Mouse (Mus musculus) frontal cortex, postnatal 10 days (tissue): ENCODE data around the gene Zkscan3.

Experiments used
- DNase-seq, 2 experiments: peaks; one replicate each; pipeline ENCODE4 v3.0.0; 2022; ENCODE audit warnings: low spot score in 2 of 2, mixed read lengths in 1 of 2

Gene Zkscan3

GRCm38 (mm10) chr13:21402287-21402846, at the start of gene Zkscan3:
Gene Zkscan3 (minus strand): TSS chr13:21402755.
- peak; percentile 71 to 81 for DNase-seq

DNA sequence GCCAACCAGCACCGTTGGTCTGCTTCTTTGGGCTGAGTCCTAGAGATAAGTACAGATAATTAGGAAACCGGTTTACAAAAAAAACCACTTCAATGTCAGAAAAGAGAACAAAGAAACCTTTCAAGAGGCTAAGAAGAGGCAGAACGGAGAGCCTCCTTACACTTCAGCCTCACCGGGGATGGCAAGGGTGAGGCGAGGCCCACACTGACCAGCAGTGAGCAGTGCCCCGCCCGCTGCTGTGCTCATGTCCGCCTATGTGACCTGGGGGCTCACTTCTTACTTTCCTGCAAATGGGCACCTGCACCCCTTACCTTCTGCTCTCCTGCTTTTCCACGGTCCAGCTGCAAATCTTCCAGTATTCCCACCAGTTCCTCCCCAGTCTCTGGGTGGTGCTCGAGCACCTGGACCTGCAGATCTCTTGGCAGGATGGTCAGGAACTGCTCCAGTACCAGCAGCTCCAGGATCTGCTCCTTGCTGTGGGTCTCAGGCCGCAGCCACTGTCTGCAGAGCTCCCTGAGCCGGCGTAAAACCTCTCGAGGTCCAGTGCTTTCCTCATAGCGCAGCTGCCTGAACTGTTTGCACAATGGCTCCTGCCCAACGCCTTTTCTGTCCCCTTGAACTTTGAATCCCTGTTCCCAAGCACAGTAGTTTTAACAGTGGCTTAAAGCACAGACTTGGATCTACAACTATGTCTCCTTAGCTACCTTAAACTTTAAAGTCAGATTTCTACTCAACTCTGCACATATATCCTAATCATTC, 45.5 kb upstream of the Zkscan3 start:
- DNase-seq, result no peak

GRCm38 (mm10) chr13:21446796-21447195, 44.2 kb upstream of the Zkscan3 start:
- DNase-seq, result no peak

DNA sequence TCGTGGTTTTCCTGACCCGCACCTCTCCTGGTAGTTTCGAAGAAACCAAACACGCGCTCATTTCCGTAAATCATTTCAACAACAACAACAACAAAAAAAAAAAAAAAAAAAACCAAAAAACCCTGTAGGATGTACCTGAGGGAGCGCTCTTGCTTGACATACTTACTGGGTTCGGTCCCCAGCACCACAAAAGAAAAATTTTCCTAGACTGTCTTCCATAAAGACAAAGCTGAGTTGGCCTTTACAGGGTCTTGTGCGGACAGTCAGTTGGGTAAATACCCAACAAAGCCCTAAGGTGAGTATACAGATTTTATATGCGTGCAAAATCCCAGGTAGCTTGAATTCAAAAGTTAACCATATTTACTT, 38.6 kb upstream of the Zkscan3 start:
- no peak for DNase-seq

- DNase-seq, result peak; percentile 66 to 68
Observed at GRCm38 (mm10) chr13:21440503-21441206, 38.1 kb upstream of the Zkscan3 start, which contains the start of gene Pgbd1. Gene Pgbd1 (minus strand): TSS chr13:21441058.

- DNase-seq, result no peak
Observed at GRCm38 (mm10) chr13:21435476-21435875, 32.9 kb upstream of the Zkscan3 start.

GRCm38 (mm10) chr13:21427631-21428030, 25.1 kb upstream of the Zkscan3 start:
- no peak for DNase-seq

DNA sequence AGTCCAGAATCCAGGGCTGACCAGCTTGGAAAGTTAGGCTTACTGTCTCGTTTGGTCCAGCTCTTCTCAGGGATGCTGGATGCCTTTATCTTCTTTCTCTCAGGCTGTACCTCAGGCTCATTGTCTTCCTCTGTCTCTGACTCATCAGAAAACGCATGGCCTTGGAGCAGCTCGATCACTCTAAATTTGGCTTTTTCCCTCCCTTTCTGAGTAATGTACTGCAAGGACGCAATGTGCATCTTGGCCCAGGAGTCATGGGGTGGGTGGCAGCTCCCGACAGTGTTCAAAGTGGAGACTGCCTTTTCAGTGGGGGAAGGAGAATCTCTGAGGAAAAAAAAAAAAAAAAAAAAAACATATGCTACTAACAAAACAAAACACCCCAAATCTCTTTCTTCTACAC, 20.7 kb upstream of the Zkscan3 start:
- no peak for DNase-seq

GRCm38 (mm10) chr13:21418865-21419264, 16.3 kb upstream of the Zkscan3 start:
- DNase-seq, result no peak

DNA sequence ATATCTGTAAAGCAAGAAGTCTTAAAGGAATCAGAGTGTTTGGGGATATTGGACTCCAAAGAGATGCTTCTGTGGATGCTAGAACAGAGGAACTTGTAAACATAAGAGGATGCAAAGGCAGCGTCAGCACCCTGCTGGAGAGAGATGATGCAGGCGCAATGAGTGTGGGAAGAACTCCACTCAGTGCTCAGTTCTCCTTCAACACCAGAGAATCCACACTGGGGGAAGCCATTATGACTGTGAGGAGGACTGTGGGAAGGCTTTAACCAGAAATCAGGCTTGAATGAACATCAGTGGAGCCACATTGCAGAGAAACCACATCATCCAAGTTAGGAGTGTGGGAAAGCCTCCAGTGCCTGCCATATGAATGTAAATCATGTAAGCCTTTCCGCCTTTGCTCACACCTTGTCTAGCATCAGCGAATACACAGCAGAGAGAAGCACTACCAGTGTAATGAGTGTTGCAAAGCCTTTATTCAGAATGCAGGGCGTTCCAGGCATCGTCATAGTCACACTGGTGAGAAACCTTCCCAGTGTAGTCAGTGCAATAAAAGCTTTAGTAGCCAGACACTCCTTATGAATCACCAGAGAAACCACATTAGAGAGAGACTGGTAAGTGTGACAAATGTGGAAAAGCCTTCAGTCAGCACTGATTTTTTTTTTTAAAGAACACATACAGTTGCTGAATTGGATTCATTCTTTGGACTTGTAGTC, 14.9 kb upstream of the Zkscan3 start:
- DNase-seq, result no peak

GRCm38 (mm10) chr13:21415750-21416149, 13.2 kb upstream of the Zkscan3 start:
- no peak for DNase-seq

DNA sequence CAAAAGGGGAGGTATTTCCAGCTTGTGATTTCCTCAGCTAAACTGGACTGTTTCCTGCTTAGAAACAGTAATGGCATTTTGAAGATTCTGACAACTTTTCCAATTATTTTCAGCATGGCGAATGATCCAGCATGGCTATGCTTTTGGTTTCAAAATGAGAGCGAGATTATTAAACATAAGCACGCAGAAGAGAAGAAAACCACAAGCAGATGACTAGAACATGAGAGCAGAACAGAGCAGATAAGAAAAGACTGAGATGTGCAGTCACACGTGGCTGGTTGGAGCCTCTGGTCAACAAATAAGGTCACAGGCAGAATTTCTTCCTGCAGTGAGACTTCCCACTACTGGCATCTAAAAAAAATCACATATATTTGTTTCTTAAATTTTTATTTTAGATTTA, 12.7 kb upstream of the Zkscan3 start:
- no peak for DNase-seq

DNA sequence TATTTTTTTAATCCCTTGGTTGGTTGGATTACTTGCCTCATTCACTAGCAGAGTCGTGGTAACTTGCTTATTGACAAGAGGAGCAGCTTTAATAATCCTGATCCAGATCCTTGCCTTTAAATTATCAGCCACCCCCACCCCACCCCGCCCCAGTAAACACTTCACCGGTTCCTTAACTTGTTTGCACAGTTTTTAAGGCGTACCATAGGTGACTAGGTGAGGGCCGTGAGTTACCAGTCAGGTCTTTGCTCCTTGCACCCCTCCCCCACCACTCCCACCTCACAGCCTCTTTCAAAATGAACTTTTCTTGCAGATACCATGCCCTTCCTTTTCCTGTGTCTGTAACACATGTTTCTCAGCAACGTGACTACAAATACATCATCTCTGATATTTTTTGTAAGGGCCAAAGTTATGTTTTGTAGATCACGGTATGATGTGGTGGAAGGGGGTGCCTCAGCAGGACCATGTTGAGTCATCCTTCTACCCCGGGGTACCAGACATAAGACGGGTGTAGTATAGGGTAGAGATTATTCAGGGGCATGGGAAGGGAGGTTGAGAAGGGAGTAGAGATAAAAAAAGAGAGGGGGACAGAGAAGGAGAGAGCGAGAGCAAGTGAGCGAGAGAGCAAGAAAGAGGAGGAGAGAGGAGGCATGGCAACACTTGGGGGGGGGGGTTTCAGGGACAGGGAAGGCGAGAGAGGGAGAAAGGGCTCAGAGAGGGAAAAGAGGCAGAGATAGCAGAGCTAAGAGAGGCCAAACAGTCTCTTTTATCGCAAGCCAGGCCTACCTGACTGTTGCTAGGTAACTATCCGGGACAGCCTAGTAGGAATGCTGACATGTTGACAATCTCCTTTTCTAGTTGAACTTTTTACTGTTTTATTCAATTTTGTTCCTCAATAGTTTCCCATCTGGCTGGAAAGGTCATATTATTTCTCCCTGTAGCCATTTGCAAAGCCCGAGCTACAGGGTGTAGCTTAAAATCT, 12.0 kb upstream of the Zkscan3 start:
- no peak for DNase-seq

- DNase-seq, result no peak
Observed at GRCm38 (mm10) chr13:21408805-21409459, 6.4 kb upstream of the Zkscan3 start.

DNA sequence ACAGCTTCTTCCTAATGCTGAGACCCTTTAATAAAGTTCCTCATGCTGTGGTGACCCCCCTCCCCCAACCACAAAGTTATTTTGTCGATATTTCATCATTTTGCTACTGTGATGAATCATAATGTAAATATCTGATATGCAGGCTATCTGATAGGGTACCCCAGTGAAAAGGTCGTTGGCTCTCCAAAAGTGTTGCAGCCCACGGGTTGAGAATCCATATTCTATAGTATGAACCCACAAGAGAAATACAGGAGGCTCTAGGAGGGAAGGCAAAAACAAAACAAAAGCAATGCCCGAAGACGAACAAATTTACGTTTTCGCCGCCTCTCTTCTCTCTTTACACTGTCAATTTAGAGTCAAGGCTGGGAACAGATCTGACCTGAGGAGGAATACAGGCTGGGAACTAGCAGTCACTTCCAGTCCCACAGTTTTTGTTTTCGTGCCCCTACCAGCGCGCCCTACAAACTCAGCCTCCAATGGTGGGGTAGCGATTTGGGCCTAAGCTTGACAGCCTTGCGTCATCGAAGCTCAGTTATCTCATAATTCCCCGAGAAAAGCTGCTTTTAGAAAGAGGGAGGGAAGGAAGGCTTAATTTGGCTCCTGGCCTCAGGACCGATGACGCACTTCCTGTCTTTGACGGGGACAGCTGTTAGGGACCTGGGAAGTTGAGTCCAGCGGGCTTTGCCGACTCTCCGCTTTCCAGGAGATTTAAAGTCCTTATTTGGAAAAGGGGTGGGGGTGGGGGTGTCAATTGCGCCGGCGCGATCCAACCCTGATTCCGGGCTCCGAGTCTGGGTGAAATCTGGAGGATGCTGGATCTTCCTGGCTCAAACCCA, 5.6 kb upstream of the Zkscan3 start:
- peak; percentile 77 to 81 for DNase-seq

DNA sequence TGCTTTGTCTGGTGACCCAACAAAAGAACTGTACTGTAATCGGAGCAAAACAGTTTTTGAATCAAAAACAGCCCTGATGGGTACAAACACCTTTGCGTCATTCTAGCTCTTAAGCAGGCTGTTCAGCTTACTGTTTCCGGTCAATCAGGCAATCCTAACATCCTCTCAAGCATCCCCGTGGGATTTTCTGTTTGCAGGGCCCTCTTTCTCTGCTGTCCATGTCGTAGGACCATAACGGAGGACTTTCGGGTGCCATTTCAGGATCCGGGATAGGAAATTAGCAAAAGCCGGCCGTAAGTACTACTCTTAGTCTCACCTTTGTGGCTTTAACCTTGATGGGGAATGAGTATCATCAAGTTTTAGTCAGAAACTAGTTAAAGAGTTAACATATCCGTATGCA, 4.8 kb upstream of the Zkscan3 start:
- no peak for DNase-seq

- no peak for DNase-seq
Observed at GRCm38 (mm10) chr13:21402848-21403247, 293 bp upstream of the Zkscan3 start.

- DNase-seq, result no peak
Observed at GRCm38 (mm10) chr13:21401636-21402286, 794 bp downstream of the Zkscan3 start.

- DNase-seq, result no peak
Observed at GRCm38 (mm10) chr13:21401166-21401565, 1.4 kb downstream of the Zkscan3 start.
